Comparison of ENCODE assay signal across 8 mouse cellular contexts in genomic region chr16:13818560-13819393, GRCm38 (mm10). TPM values are rescaled to one million over a fixed set of nuclear protein-coding genes. Genes with fewer than 3 reads are reported as not detected.
DNase-seq lines count a peak whose midpoint lies in the region; ATAC-seq and TF ChIP-seq lines count a peak whose summit lies in the region.

Gene Ntan1, plus strand, starts transcription at chr16:13818845.

- peaks cover 24% of the 10 kb centered on the region for H3K4me1 ChIP-seq in hindbrain, embryonic 10.5 days (replicated peaks)
- peaks cover 11% of the 10 kb centered on the region; the same call in 1 of the 2 replicates for H3K4me1 ChIP-seq in lung, postnatal 0 days (ENCODE audit: insufficient read depth, low read depth, low read length)

- peaks cover 35% of the 10 kb centered on the region for H3K36me3 ChIP-seq in hindbrain, embryonic 10.5 days
- 0 out of 2 replicates have a peak, but pooled peaks cover 3% of the 10 kb centered on the region for H3K36me3 ChIP-seq in lung, postnatal 0 days (ENCODE audit: insufficient read depth, low read length)

- no peaks in the 10 kb centered on the region for H3K27me3 ChIP-seq in hindbrain, embryonic 10.5 days (ENCODE audit: insufficient read depth, poor library complexity, severe bottlenecking)
- no peaks in the 10 kb centered on the region for H3K27me3 ChIP-seq in lung, postnatal 0 days (replicated peaks; ENCODE audit: insufficient read depth, low read length)

- H3K9me3 ChIP-seq in hindbrain, embryonic 10.5 days, result no peaks in the 10 kb centered on the region
- no peaks in the 10 kb centered on the region for H3K9me3 ChIP-seq in lung, postnatal 0 days (ENCODE audit: low read length)

- WGBS in hindbrain, embryonic 10.5 days, result under 1% methylated on average over 58 of the region's 58 CpGs
- 2% methylated on average over 58 of the region's 58 CpGs for WGBS in lung, postnatal 0 days

- TF ChIP-seq CTCF in lung, postnatal 0 days (IDR thresholded peaks at IDR 0.05), result no peak; the same call in 1 of the 2 replicates

- DNase-seq in MN1 (ENCODE audit: low spot score), result peak; percentile 97
- peak; percentile 96 for DNase-seq in cerebellum, adult 9-10 months
- peak; percentile 96 for DNase-seq in hindbrain, embryonic 10.5 days (ENCODE audit: low spot score)
- peak; percentile 97 for DNase-seq in layer of hippocampus, adult 9-11 months
- peak; percentile 98 for DNase-seq in lung, postnatal 0 days (ENCODE audit: low spot score)
- DNase-seq in ovary, postnatal 14 days (ENCODE audit: low spot score), result peak; percentile 96
- DNase-seq in thymus, postnatal 14 days, result peak; percentile 95

- H3K9ac ChIP-seq in lung, postnatal 0 days (replicated peaks; ENCODE audit: low read depth), result peak within 1 kb of the TSS; percentile 83

- peak; percentile 88 for ATAC-seq in frontal cortex, adult (ENCODE audit: low TSS enrichment)
- peak; percentile 96 for ATAC-seq in lung, postnatal 0 days

- TF ChIP-seq EP300 in lung, postnatal 0 days (IDR thresholded peaks at IDR 0.05), result no peak

- peak within 1 kb of the TSS; percentile 94 for H3K27ac ChIP-seq in hindbrain, embryonic 10.5 days
- H3K27ac ChIP-seq in lung, postnatal 0 days (ENCODE audit: low read length), result peak within 1 kb of the TSS; percentile 88

- peak within 1 kb of the TSS; percentile 81 for H3K4me2 ChIP-seq in lung, postnatal 0 days (replicated peaks; ENCODE audit: low read depth, low read length)

- peak within 1 kb of the TSS; percentile 81 for H3K4me3 ChIP-seq in hindbrain, embryonic 10.5 days
- H3K4me3 ChIP-seq in lung, postnatal 0 days (ENCODE audit: low read depth, low read length), result peak within 1 kb of the TSS; percentile 76

RNA-seq across cellular contexts. Expression of gene Ntan1, which starts in this region (rescaled TPM):
- 137 and 169 TPM in 2 replicates for polyA plus RNA-seq in hindbrain, embryonic 10.5 days (2016; fragmentation: Nextera tagmentation; extraction: Ambion mirVana)
- polyA plus RNA-seq in lung, postnatal 0 days (2015; fragmentation: Nextera tagmentation; extraction: Ambion mirVana), result 135 and 141 TPM in 2 replicates

Comparison
In these comparisons a context has a peak if more than half of its experiments do, and no peak if none do; other contexts are left out.
1. Peak in every context shown above with its lines: DNase-seq, ATAC-seq, H3K4me3 ChIP-seq and H3K27ac ChIP-seq.